Mouse (Mus musculus) stomach, embryonic 14.5 days (tissue): Measurements from ENCODE around the gene A430033K04Rik. TPM values are rescaled to one million over a fixed set of nuclear protein-coding genes. Genes with fewer than 3 reads are reported as not detected.
A peak's percentile ranks its signal among the peaks of the same experiment; 100 is the strongest.

Experiments used
- ATAC-seq: fragments of 200-750 bp; cut with Nextera tagmentation; 2 replicates; pipeline ENCODE4 v1.8.0; 2017; ENCODE audit warnings: low read depth, moderate TSS enrichment; ENCODE audit not compliant: insufficient number of reproducible peaks, insufficient read depth, low FRiP score
- H3K27ac ChIP-seq: fragments of 300-500 bp; sonication (generic); 2 replicates; pipeline ENCODE4 v1.5.1; 2014; ENCODE audit warnings: mild to moderate bottlenecking, low read length, moderate library complexity, mixed read lengths
- H3K27me3 ChIP-seq: fragments of 300-500 bp; sonication (generic); 2 replicates; pipeline ENCODE4 v1.6.1; 2014; ENCODE audit warnings: low read length, control low read depth, mixed read lengths; ENCODE audit not compliant: control insufficient read depth, insufficient read depth
- H3K36me3 ChIP-seq: fragments of 300-500 bp; sonication (generic); 2 replicates; pipeline ENCODE4 v1.6.1; 2014; ENCODE audit warnings: mild to moderate bottlenecking, control low read depth, low read length, moderate library complexity, mixed read lengths; ENCODE audit not compliant: control insufficient read depth, insufficient read depth
- H3K4me1 ChIP-seq: fragments of 300-500 bp; sonication (generic); 2 replicates; pipeline ENCODE4 v1.6.1; 2014; ENCODE audit warnings: low read length, control low read depth, mixed read lengths; ENCODE audit not compliant: control insufficient read depth, insufficient read depth
- H3K4me2 ChIP-seq: fragments of 300-500 bp; sonication (generic); replicated peaks from 2 replicates; pipeline ENCODE4 v1.6.1; 2014; ENCODE audit warnings: low read depth, low read length, control low read depth
- H3K4me3 ChIP-seq: fragments of 300-500 bp; sonication (generic); 2 replicates; pipeline ENCODE4 v1.5.1; 2014; ENCODE audit warnings: low read depth, low read length, control low read depth
- H3K9ac ChIP-seq: fragments of 300-500 bp; sonication (generic); replicated peaks from 2 replicates; pipeline ENCODE4 v1.6.1; 2014; ENCODE audit warnings: low read depth, mild to moderate bottlenecking, control low read depth, low read length, moderate library complexity, mixed read lengths
- H3K9me3 ChIP-seq: fragments of 300-500 bp; sonication (generic); 2 replicates; pipeline ENCODE4 v1.6.1; 2016; ENCODE audit warnings: low read depth, low read length, control low read depth; ENCODE audit not compliant: control insufficient read depth
- WGBS: fragments of 180-500 bp; shearing (Covaris S2); extraction: QIAGEN DNeasy Blood & Tissue Kit; methylation state at CpG from one replicate; pipeline ENCODE4 v1.1.7; 2014; 5-methylcytosine and 5-hydroxymethylcytosine counted together
- microRNA-seq: library from miRNA; unstranded; fragments of <30 nt; microRNA quantifications from one replicate; pipeline ENCODE4, GENCODE M21; 2016
- polyA plus RNA-seq: library from polyadenylated mRNA; unstranded; fragments of >200 nt; fragmentation: Nextera tagmentation; extraction: Ambion mirVana; gene quantifications from 2 replicates; pipeline ENCODE4 v1.2.1, GENCODE M21; 2014

The A430033K04Rik gene
- polyA plus RNA-seq, 1 experiment from 2014 or later, result 13.1 TPM

- WGBS, result 53% methylated on average over 5 of the region's 5 CpGs
- Histone ChIP-seq H3K36me3 (no peaks in the 10 kb centered on the region), H3K27ac (no peak overlapping the region), H3K4me1 (no peaks in the 10 kb centered on the region), H3K27me3 (no peaks in the 10 kb centered on the region), H3K4me3 (no peak overlapping the region), H3K9me3 (no peaks in the 10 kb centered on the region), H3K4me2 (no peak overlapping the region), H3K9ac (no peak overlapping the region)
- ATAC-seq, result no peak
These were observed 64.8 kb downstream of the A430033K04Rik start for GRCm38 (mm10) chr5:138687453-138687852.

- H3K9ac ChIP-seq, result no peak overlapping the region
- no peaks in the 10 kb centered on the region for H3K9me3 ChIP-seq
- 0 out of 2 replicates have a peak, but pooled peaks cover under 1% of the 10 kb centered on the region for H3K4me1 ChIP-seq
- ATAC-seq, result no peak
- no peaks in the 10 kb centered on the region for H3K27me3 ChIP-seq
- no peak overlapping the region for H3K4me3 ChIP-seq
- no peak overlapping the region for H3K27ac ChIP-seq
- 73% methylated on average over 5 of the region's 5 CpGs for WGBS
- no peaks in the 10 kb centered on the region for H3K36me3 ChIP-seq
- H3K4me2 ChIP-seq, result no peak overlapping the region
These were observed 66.6 kb downstream of the A430033K04Rik start for GRCm38 (mm10) chr5:138689254-138689653.

GRCm38 (mm10) chr5:138692936-138693570 lies 70.4 kb downstream of the A430033K04Rik start:
- H3K36me3 ChIP-seq, result no peaks in the 10 kb centered on the region
- ATAC-seq, result no peak
- 0 out of 2 replicates have a peak, but pooled peaks cover 4% of the 10 kb centered on the region for H3K4me1 ChIP-seq
- H3K27ac ChIP-seq, result no peak overlapping the region
- no peak overlapping the region for H3K4me3 ChIP-seq
- no peak overlapping the region for H3K4me2 ChIP-seq
- no peaks in the 10 kb centered on the region for H3K9me3 ChIP-seq
- no peak overlapping the region for H3K9ac ChIP-seq
- no peaks in the 10 kb centered on the region for H3K27me3 ChIP-seq

- H3K9me3 ChIP-seq, result no peaks in the 10 kb centered on the region
- no peaks in the 10 kb centered on the region for H3K27me3 ChIP-seq
- no peak overlapping the region for H3K27ac ChIP-seq
- H3K4me2 ChIP-seq, result no peak overlapping the region
- WGBS, result 36% methylated on average over 2 of the region's 2 CpGs
- no peak overlapping the region for H3K4me3 ChIP-seq
- 0 out of 2 replicates have a peak, but pooled peaks cover 4% of the 10 kb centered on the region for H3K4me1 ChIP-seq
- H3K9ac ChIP-seq, result no peak overlapping the region
- ATAC-seq, result no peak
- H3K36me3 ChIP-seq, result no peaks in the 10 kb centered on the region
These were observed 71.4 kb downstream of the A430033K04Rik start for GRCm38 (mm10) chr5:138694036-138694435.

GRCm38 (mm10) chr5:138694496-138695167 lies 72.0 kb downstream of the A430033K04Rik start:
- 45% methylated on average over 4 of the region's 4 CpGs for whole genome bisulfite sequencing
- Histone ChIP-seq H3K27ac (no peak overlapping the region), H3K4me1 (0 out of 2 replicates have a peak, but pooled peaks cover 4% of the 10 kb centered on the region), H3K36me3 (no peaks in the 10 kb centered on the region), H3K9me3 (no peaks in the 10 kb centered on the region), H3K9ac (no peak overlapping the region), H3K27me3 (no peaks in the 10 kb centered on the region), H3K4me3 (no peak overlapping the region), H3K4me2 (no peak overlapping the region)
- no peak for ATAC-seq

GRCm38 (mm10) chr5:138697466-138697865 lies 74.8 kb downstream of the A430033K04Rik start:
- Histone ChIP-seq H3K4me3 (no peak overlapping the region), H3K27me3 (no peaks in the 10 kb centered on the region), H3K4me1 (0 out of 2 replicates have a peak, but pooled peaks cover 4% of the 10 kb centered on the region), H3K9ac (no peak overlapping the region), H3K27ac (no peak overlapping the region), H3K36me3 (no peaks in the 10 kb centered on the region), H3K4me2 (no peak overlapping the region), H3K9me3 (no peaks in the 10 kb centered on the region)
- WGBS, result 45% methylated on average over 6 of the region's 6 CpGs
- 0 out of 2 replicates have a peak, but pooled peaks have one; percentile 37 for ATAC-seq

Small RNA genes lying within 50 kb of the gene (microRNA-seq; reads per million reads assigned to microRNA genes)
- gene Gm24082, result not detected

Other genes with a start within 250 kb of the A430033K04Rik start
- 46.0 TPM in 2 replicates for gene Zfp157, start 181.4 kb upstream of the A430033K04Rik start, polyA plus RNA-seq
- gene 1700123K08Rik, start 58.1 kb upstream of the A430033K04Rik start, polyA plus RNA-seq, result not detected in 2 replicates
- gene Zfp68, start 3.1 kb upstream of the A430033K04Rik start, polyA plus RNA-seq, result 82.4 and 87.8 TPM in 2 replicates
- gene Fam20c, start 131.7 kb downstream of the A430033K04Rik start, polyA plus RNA-seq, result 8.9 and 10.6 TPM in 2 replicates
- not detected in 2 replicates for gene Gm5294, start 197.2 kb downstream of the A430033K04Rik start, polyA plus RNA-seq